In genomic region chr17:88860576-88860975, GRCm38 (mm10) we compare ENCODE assay signal across 11 mouse cellular contexts.
"Had no signal": no experiment of that assay in that cellular context is flagged by ENCODE, and none has a peak within 500 bp of the region (broad histone marks: within the 10 kb centered on the region; RNA-seq: fewer than 3 reads in every experiment).

No protein-coding gene starts in this region.

- DNase-seq: kidney, postnatal 25 days; layer of hippocampus, adult 9-11 months; liver, postnatal 0 days; right cerebral cortex, adult 18-20 months; right cerebral cortex, postnatal 14 days; right cerebral cortex, postnatal 4 days; thymus, adult 2 months; thymus, postnatal 14 days; thymus, postnatal 4 days had no signal

- ATAC-seq: liver, postnatal 0 days; lung, postnatal 0 days; midbrain, embryonic 15.5 days had no signal
